Mouse (Mus musculus) forebrain, embryonic 11.5 days (tissue): ENCODE measurements around the gene Hspe1. TPM values are rescaled to one million over a fixed set of nuclear protein-coding genes. Genes with fewer than 3 reads are reported as not detected.

Experiments
- ATAC-seq: fragments of 200-750 bp; cut with Nextera tagmentation; replicated peaks from 2 replicates; pipeline ENCODE4 v1.8.0; 2017; ENCODE audit warnings: moderate TSS enrichment; ENCODE audit not compliant: low FRiP score
- DNase-seq: peaks from one replicate; pipeline ENCODE4 v3.0.0-alpha.2; 2017; ENCODE audit warnings: low spot score
- H3K27ac ChIP-seq: fragments of 300-500 bp; sonication (generic); 2 replicates; pipeline ENCODE4 v1.5.1; 2014; ENCODE audit warnings: low read depth, low read length
- H3K27me3 ChIP-seq: fragments of 300-500 bp; sonication (generic); 2 replicates; pipeline ENCODE4 v1.6.1; 2014; ENCODE audit warnings: mild to moderate bottlenecking, low read length, mixed read lengths; ENCODE audit not compliant: control insufficient read depth, insufficient read depth
- H3K36me3 ChIP-seq: fragments of 300-500 bp; sonication (generic); 2 replicates; pipeline ENCODE4 v1.6.1; 2014; ENCODE audit warnings: mild to moderate bottlenecking, low read length, moderate library complexity, mixed read lengths; ENCODE audit not compliant: control insufficient read depth, insufficient read depth
- H3K4me1 ChIP-seq: fragments of 300-500 bp; sonication (generic); replicated peaks from 2 replicates; pipeline ENCODE4 v1.6.1; 2014; ENCODE audit warnings: low read length, mixed read lengths; ENCODE audit not compliant: control insufficient read depth, insufficient read depth
- H3K4me2 ChIP-seq: fragments of 300-500 bp; sonication (generic); 2 replicates; pipeline ENCODE4 v1.6.1; 2014; ENCODE audit warnings: low read depth, mild to moderate bottlenecking, low read length, moderate library complexity, mixed read lengths; ENCODE audit not compliant: severe bottlenecking
- H3K4me3 ChIP-seq: fragments of 300-500 bp; sonication (generic); 2 replicates; pipeline ENCODE4 v1.5.1; 2014; ENCODE audit warnings: low read depth, low read length
- H3K9ac ChIP-seq: fragments of 300-500 bp; sonication (generic); 2 replicates; pipeline ENCODE4 v1.6.1; 2014; ENCODE audit warnings: low read length
- H3K9me3 ChIP-seq: fragments of 300-500 bp; sonication (generic); 2 replicates; pipeline ENCODE4 v1.6.1; 2016; ENCODE audit warnings: low read length, mixed read lengths; ENCODE audit not compliant: control insufficient read depth
- WGBS: fragments of 180-500 bp; shearing (Covaris S2); extraction: QIAGEN DNeasy Blood & Tissue Kit; methylation state at CpG from one replicate; pipeline ENCODE4 v1.1.7; 2014; 5-methylcytosine and 5-hydroxymethylcytosine counted together
- polyA plus RNA-seq: library from polyadenylated mRNA; unstranded; fragments of >200 nt; fragmentation: Nextera tagmentation; extraction: Ambion mirVana; gene quantifications from 2 replicates; pipeline ENCODE4 v1.2.1, GENCODE M21; 2014

The Hspe1 gene
- polyA plus RNA-seq: 434 and 507 TPM in 2 replicates

DNA sequence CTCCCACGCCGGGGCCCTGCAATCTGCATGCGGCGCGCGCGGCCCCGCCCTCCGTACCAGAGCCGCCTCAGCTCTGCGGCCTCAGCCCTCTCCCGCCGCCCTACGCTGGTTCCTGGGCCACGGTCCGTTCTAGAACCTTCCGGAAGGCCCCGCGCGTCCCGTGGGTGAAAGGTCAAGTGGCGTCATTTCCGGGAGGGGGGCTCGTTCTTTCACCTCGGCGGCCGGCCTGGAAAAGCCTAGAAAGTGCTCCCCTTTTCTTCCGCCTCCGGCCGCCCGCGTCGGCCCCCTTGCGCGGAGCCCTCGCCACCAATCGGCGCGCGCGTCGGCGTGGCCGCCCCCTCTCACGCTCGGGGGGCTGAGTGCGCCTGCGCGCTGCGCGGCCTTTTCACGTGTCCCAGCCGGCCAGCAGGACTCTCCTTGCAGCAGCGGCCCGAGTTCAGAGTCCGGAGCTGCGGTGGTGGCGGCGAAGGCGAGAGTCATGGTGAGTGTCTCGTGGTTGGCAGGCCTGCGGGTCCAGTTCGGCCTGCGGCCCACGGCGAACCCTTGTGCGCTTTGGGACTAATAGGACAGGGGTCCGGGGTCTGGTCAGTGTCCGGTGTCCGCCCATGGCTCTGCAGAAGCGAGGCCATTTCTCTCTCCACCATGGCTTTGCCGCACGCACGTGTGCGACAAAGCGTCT lies at the start of gene Hspe1, which contains the start of gene Hspd1:
TSS of gene Hspe1 (plus strand) at position 201 of the 679 bp plus-strand sequence.
TSS of gene Hspd1 (minus strand) at position 312 of the 679 bp plus-strand sequence.
- Histone ChIP-seq H3K9me3 (no peaks in the 10 kb centered on the region), H3K4me2 (peak within 1 kb of the TSS; percentile 85), H3K27me3 (no peaks in the 10 kb centered on the region), H3K4me1 (peaks cover 6% of the 10 kb centered on the region), H3K27ac (peak within 1 kb of the TSS; percentile 94), H3K9ac (peak within 1 kb of the TSS; percentile 95), H3K36me3 (peaks cover 12% of the 10 kb centered on the region), H3K4me3 (peak within 1 kb of the TSS; percentile 91)
- WGBS: under 1% methylated on average over 68 of the region's 76 CpGs
- DNase-seq (peak; percentile 99), ATAC-seq (peak; percentile 96)

DNA sequence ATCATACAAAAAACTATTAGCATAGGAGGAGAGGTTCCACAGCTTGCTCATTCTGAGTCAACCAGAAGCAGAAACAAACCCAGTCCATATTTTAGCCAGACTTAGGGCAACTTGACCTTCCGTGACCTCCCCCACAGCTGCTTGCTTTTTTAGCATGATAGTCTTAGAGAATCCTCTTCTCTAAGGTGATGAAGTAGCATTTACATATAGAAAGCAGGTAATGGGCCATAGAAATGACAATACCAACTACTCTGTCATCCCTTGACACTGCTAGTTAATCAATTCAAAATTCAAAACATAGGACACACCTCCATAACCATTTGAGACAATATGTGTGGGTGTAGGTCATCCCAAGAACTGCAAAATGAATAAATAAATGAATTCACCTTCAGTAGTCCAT lies 48.0 kb upstream of the Hspe1 start:
- Histone ChIP-seq H3K27me3 (no peaks in the 10 kb centered on the region), H3K36me3 (no peaks in the 10 kb centered on the region), H3K4me2 (no peak overlapping the region), H3K4me3 (no peak overlapping the region), H3K9ac (no peak overlapping the region), H3K9me3 (no peaks in the 10 kb centered on the region; the same call in 1 of the 2 replicates), H3K27ac (no peak overlapping the region), H3K4me1 (no peaks in the 10 kb centered on the region)
- WGBS: 79% methylated on average over 1 of the region's 1 CpGs
- ATAC-seq (no peak), DNase-seq (no peak)

DNA sequence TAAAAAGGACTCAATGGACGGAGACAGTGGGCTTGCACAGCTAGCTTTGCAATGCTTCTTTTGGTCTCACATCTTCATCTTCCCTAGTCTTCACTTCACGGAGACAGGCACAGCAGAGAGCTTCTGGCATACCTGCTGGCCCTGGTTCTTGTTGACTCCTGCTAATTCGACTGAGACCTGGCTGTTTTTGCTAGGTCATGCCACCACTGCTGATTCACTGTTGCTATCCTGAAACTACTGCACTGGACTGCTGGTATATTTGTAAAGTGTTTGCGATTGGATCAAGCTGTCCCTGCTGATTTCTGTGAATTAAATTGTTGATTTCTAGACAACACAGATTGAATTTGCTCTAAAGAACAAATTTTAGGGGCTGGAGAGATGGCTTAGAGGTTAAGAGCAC lies 46.2 kb upstream of the Hspe1 start:
- ATAC-seq (no peak), DNase-seq (no peak)
- no peaks in the 10 kb centered on the region for H3K4me1 ChIP-seq
- H3K4me2 ChIP-seq: no peak overlapping the region
- no peak overlapping the region for H3K27ac ChIP-seq
- 82% methylated on average over 4 of the region's 4 CpGs for WGBS
- H3K4me3 ChIP-seq: no peak overlapping the region
- H3K36me3 ChIP-seq: no peaks in the 10 kb centered on the region
- no peaks in the 10 kb centered on the region; the same call in 1 of the 2 replicates for H3K9me3 ChIP-seq
- H3K27me3 ChIP-seq: no peaks in the 10 kb centered on the region
- H3K9ac ChIP-seq: no peak overlapping the region

DNA sequence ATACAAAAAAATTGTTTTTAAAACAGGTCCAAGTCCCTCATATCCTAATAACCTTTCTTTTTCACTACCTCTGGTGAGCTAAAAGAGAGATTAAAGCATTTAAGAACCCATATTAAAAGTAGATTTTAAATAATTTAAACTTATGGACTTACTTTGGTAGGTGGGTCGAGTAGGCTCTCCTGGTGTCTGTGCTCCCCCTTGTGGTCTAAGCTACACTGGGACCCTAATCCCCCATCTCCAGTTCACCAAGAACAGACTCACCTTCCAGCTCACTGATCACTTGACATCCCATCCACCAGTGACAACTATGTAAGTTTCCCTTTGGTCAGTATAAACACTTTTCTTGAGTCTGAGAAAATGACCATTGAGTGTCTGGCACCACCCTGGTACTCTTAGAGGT lies 45.7 kb upstream of the Hspe1 start:
- DNase-seq: no peak
- Histone ChIP-seq H3K4me1 (no peaks in the 10 kb centered on the region), H3K4me2 (no peak overlapping the region), H3K9ac (no peak overlapping the region), H3K4me3 (no peak overlapping the region), H3K27me3 (no peaks in the 10 kb centered on the region), H3K27ac (no peak overlapping the region), H3K36me3 (no peaks in the 10 kb centered on the region), H3K9me3 (no peaks in the 10 kb centered on the region; the same call in 1 of the 2 replicates)
- no peak for ATAC-seq
- 78% methylated on average over 1 of the region's 1 CpGs for WGBS

DNA sequence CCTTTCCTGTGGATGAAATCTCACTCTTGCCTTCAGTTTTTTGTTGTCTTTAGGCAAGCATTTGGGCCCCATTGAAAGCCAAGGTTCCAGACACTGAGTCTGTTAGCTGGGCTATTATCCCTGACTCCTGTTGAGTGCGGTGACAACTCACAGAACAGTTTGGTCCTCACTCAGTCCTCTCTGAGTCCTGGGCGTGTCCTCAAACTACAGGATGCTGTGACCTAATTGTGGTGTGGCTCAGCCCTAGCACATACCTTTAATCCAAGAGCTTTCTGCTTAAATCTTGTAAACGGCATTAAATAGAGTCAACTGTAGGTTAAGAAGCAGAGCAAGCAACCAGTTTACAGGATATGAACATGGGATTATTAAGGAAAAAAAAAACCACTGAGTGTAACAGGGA lies 44.8 kb upstream of the Hspe1 start:
- Histone ChIP-seq H3K9ac (no peak overlapping the region), H3K4me3 (no peak overlapping the region), H3K9me3 (no peaks in the 10 kb centered on the region; the same call in 1 of the 2 replicates), H3K27ac (no peak overlapping the region), H3K27me3 (no peaks in the 10 kb centered on the region), H3K4me1 (no peaks in the 10 kb centered on the region), H3K4me2 (no peak overlapping the region), H3K36me3 (no peaks in the 10 kb centered on the region)
- WGBS: 81% methylated on average over 3 of the region's 3 CpGs
- DNase-seq (no peak), ATAC-seq (no peak)

DNA sequence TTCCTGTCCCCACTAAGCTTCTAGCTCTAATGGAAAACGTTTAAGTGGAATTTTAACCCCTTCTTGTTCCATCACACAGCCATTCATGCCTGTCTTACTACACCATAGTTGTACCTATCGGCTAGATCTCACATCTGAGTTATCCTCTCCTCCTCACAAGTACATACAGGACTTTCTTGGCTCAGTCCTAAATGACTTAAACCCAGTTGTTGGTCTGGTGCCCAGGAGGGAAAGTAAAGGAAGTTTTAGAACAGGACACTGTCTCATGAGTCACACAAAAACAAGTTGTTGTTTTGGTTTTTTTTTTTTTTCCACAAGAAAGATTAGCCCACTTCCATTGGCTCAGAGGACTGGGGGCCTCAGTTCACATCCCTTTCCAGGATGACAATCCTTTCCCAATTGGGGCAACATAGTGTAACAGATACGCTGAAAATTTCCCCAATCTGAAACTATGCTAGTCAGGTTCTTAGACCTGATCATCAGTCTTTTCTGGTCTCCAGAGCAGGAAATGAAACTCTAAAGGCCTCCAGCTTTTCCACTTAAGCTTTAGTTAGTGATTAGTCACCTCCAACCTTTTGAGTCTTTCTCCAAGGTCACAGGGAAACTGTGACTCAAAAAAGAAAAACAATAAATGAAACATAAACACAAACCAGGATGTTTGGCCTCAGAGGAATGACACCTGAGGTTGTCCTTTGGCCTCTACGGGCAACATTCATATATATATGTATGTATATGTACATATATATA lies 38.9 kb upstream of the Hspe1 start:
- Histone ChIP-seq H3K4me3 (no peak overlapping the region), H3K36me3 (no peaks in the 10 kb centered on the region), H3K27me3 (no peaks in the 10 kb centered on the region), H3K9me3 (no peaks in the 10 kb centered on the region), H3K4me1 (peaks cover 8% of the 10 kb centered on the region), H3K4me2 (no peak overlapping the region), H3K27ac (no peak overlapping the region), H3K9ac (no peak overlapping the region)
- WGBS: 71% methylated on average over 4 of the region's 4 CpGs
- DNase-seq (no peak), ATAC-seq (no peak)

DNA sequence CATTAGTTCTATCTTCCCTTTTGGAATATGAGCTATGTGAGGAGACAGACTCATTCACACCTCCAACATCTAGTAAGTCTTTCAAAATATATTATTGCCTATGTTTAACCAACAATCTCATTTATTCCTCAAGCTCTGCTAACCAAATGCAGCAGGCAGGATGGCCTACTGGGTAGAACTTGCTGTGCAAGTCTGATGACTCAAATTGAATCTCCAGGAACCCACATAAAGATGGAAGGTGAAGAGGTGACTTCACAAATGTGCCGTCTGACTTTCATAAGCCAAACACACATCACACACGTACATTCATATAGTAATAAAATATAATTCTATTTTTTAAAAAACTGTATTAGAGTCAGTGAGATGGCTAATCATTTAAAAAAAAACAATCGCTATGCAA lies 36.3 kb upstream of the Hspe1 start:
- no peaks in the 10 kb centered on the region for H3K27me3 ChIP-seq
- H3K36me3 ChIP-seq: no peaks in the 10 kb centered on the region
- no peaks in the 10 kb centered on the region for H3K9me3 ChIP-seq
- ATAC-seq (no peak), DNase-seq (no peak)
- no peak overlapping the region for H3K9ac ChIP-seq
- H3K27ac ChIP-seq: no peak overlapping the region
- H3K4me2 ChIP-seq: peak overlapping the region; percentile 92; the same call in 1 of the 2 replicates
- H3K4me1 ChIP-seq: peaks cover 10% of the 10 kb centered on the region
- WGBS: 83% methylated on average over 3 of the region's 3 CpGs
- H3K4me3 ChIP-seq: no peak overlapping the region

DNA sequence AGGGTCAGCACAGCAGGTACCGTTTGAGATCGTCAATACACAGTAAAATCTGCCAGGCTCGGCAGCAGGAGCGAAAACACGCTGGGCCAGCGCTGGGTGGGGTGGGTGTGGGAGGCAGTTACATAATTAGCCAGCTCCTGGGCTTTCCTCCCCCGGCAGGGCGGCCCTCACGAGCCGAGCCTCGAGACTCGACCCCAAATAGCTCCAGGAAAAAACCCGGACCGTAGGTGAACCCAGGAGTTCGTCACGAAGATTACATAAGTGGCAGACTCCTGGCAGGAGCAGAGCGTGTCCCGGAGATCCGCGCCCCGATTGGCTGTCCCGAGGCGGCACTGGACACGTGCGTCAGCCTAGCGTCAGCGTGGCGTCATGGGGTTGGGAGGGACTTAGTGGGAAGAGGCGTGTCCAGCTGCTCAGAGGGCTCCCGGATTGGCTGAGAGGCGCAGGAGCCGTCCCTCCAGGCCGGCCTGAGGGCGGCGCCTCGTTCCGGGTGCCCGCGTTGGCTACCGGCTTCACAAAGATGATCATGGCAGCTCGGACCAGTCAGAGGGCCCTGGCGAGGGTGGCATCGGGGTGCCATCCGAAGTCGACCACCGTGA lies 35.5 kb upstream of the Hspe1 start, which contains the start of gene Coq10b:
TSS of gene Coq10b (plus strand) at position 416 of the 599 bp plus-strand sequence.
- H3K4me3 ChIP-seq: peak within 1 kb of the TSS; percentile 89
- peaks cover 10% of the 10 kb centered on the region for H3K4me1 ChIP-seq
- peak within 1 kb of the TSS; percentile 62 for H3K27ac ChIP-seq
- peak within 1 kb of the TSS; percentile 92 for H3K4me2 ChIP-seq
- peak within 1 kb of the TSS; percentile 74 for H3K9ac ChIP-seq
- under 1% methylated on average over 45 of the region's 46 CpGs for WGBS
- H3K9me3 ChIP-seq: no peaks in the 10 kb centered on the region
- peak; percentile 100 for ATAC-seq
- H3K36me3 ChIP-seq: no peaks in the 10 kb centered on the region
- H3K27me3 ChIP-seq: no peaks in the 10 kb centered on the region
- peak; percentile 99 for DNase-seq
